Mouse (Mus musculus) cerebellum, adult 2 months (tissue): ENCODE data around the gene Cyp4f18.

Source experiments
- CTCF ChIP-seq: fragments of 200-500 bp; IDR thresholded peaks from 2 replicates; pipeline ENCODE4 v1.5.1; 2011; ENCODE audit warnings: low read depth, mild to moderate bottlenecking, control low read depth, low read length, moderate library complexity, borderline replicate concordance; ENCODE audit not compliant: insufficient read depth
- POLR2A ChIP-seq: fragments of 200-500 bp; IDR thresholded peaks from 2 replicates; pipeline ENCODE4 v1.6.1; 2011; ENCODE audit warnings: low read length, control low read depth, borderline replicate concordance; ENCODE audit not compliant: insufficient read depth

DNA sequence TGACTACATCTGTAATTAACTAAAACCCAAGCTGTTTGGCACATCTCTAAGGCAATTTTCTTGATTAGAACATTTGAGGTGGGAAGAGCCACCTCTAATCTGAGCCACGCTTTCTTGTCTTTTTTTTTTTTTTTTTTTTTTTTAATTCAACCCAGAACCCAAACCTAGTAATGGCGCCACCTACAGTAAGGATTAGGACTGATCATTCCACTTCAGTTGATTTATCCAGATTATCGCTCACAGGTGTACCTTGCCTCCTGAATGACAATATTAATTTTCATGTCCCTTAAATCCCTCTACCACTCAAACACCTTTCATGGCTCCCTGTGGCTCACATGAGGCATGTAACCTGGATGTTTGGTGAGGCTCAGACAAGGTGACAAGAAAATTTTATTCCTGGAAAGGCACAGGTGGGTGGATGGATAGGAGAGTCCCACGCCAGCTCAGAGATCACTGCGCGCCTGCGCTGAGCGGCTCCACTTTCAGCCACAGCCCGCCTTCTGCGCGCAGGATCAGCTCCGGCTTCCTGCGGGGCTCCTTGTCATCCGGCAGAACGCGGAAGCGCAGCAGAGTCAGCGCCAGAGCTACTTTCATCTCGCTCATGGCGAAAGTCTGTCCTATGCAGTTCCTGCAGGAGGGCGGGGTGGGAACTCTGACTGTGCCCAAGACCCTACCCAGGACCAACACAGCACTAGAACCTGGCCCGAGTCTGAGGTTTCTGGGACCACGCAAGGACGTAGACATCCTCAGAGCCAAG lies 21.1 kb downstream of the Cyp4f18 start:
- TF ChIP-seq CTCF: no peak
- TF ChIP-seq POLR2A: peak; percentile 82
